ENCODE assay signal across 17 mouse cellular contexts in the genomic region with DNA sequence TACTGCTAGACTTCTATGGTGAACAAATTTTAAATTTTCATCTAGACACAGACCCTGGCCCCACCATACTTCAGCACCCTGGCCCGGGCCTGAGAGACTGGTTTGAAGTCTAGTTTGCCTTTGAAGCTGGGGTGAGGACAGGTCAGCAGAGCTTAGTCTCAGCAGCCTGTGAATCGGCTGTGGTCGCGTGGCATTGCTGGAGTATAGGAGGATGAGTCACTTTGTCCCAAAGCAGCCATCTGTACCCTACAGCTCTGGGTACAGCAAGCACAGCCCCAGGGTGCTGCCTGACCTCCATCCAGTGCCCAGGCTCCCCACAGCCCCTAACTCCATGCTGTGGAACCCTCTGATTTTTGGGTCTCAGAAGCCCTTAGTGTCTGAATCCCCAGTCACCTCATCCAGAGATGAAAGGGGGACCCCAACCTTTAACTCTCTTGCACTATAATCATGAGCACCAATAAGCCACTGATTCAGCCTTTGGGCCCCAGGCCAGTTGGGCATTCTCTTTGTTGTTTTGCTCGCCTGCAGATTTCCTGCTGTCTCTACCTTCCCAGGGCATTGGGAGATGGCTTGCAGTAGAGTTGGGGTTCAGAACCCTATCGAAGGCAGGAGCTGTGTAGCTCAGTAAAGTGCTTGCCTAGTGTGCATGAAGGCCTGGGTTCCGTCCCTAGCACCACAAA.
DNase-seq lines count a peak whose midpoint lies in the region; ATAC-seq and TF ChIP-seq lines count a peak whose summit lies in the region.
"Had no signal": no experiment of that assay in that cellular context is flagged by ENCODE, and none has a peak within 500 bp of the region (broad histone marks: within the 10 kb centered on the region; RNA-seq: fewer than 3 reads in every experiment).

No protein-coding gene starts in this region.

- H3K36me3 ChIP-seq in kidney, embryonic 16.5 days (ENCODE audit: insufficient read depth, low read length): peaks cover 6% of the 10 kb centered on the region; the same call in 1 of the 2 replicates
- H3K36me3 ChIP-seq in ES-E14 (ENCODE audit: control insufficient read depth, insufficient read depth, low read length, poor library complexity, severe bottlenecking): no peaks in the 10 kb centered on the region; the same call in 1 of the 2 replicates
- H3K36me3 ChIP-seq in midbrain, embryonic 16.5 days (ENCODE audit: control insufficient read depth, insufficient read depth, low read length): no peaks in the 10 kb centered on the region
- H3K36me3 ChIP-seq: forebrain, embryonic 12.5 days; midbrain, embryonic 15.5 days had no signal

- no peaks in the 10 kb centered on the region for H3K27me3 ChIP-seq in kidney, embryonic 16.5 days (ENCODE audit: insufficient read depth, low read length)
- H3K27me3 ChIP-seq in midbrain, embryonic 16.5 days (ENCODE audit: control insufficient read depth, insufficient read depth, low read depth, low read length): no peaks in the 10 kb centered on the region
- H3K27me3 ChIP-seq: forebrain, embryonic 12.5 days; midbrain, embryonic 15.5 days had no signal

- peak; percentile 44 to 49 for DNase-seq in adrenal gland, postnatal 36 days
- DNase-seq in adrenal gland, postnatal 14 days: no peak
- DNase-seq in kidney, adult 11 months: no peak
- DNase-seq in ES-E14 (ENCODE audit: low read depth, low spot score): no peak
- DNase-seq in layer of hippocampus, adult 9-10 months (ENCODE audit: low spot score): no peak
- DNase-seq: B cell, adult 2 months; heart, postnatal 36 days; kidney, adult 18-20 months; liver; retina, postnatal 1 day; right cerebral cortex, postnatal 4 days had no signal

- H3K4me3 ChIP-seq in kidney, embryonic 16.5 days (ENCODE audit: low read length): no peak overlapping the region
- no peak overlapping the region for H3K4me3 ChIP-seq in ES-E14 (ENCODE audit: insufficient read depth in 1 of 2, low read depth in 1 of 2, low read length in 2 of 2, poor library complexity in 1 of 2, severe bottlenecking in 1 of 2)
- no peak overlapping the region for H3K4me3 ChIP-seq in midbrain, embryonic 16.5 days (ENCODE audit: low read depth, low read length)
- H3K4me3 ChIP-seq: forebrain, embryonic 12.5 days; midbrain, embryonic 15.5 days had no signal

- H3K4me2 ChIP-seq in kidney, embryonic 16.5 days (replicated peaks; ENCODE audit: low read depth, low read length): no peak overlapping the region
- H3K4me2 ChIP-seq in midbrain, embryonic 16.5 days (ENCODE audit: low read length): no peak overlapping the region
- H3K4me2 ChIP-seq: forebrain, embryonic 12.5 days; midbrain, embryonic 15.5 days had no signal

- ATAC-seq in kidney, embryonic 16.5 days (ENCODE audit: low FRiP score, low TSS enrichment): no peak
- no peak for ATAC-seq in midbrain, embryonic 16.5 days
- ATAC-seq: hindbrain, embryonic 16.5 days; lung, postnatal 0 days; midbrain, embryonic 15.5 days had no signal

- peak overlapping the region; percentile 65; the same call in 1 of the 2 replicates for H3K27ac ChIP-seq in kidney, embryonic 16.5 days (ENCODE audit: low read length)
- 0 out of 2 replicates have a peak overlapping the region, but pooled peaks have one; percentile 15 for H3K27ac ChIP-seq in ES-E14 (ENCODE audit: insufficient read depth, low read depth, low read length, poor library complexity, severe bottlenecking)
- no peak overlapping the region for H3K27ac ChIP-seq in midbrain, embryonic 16.5 days (ENCODE audit: low read length)
- H3K27ac ChIP-seq: midbrain, embryonic 15.5 days had no signal

- in situ Hi-C loops in ES-E14 (cut with MboI; ENCODE audit: low sequenced_read_pairs in 2 of 2, unreplicated experiment in 2 of 2): loop anchor here (5.0 to 10.0 kb wide), 2 partner anchors 49 to 52 kb away; no protein-coding TSS in a partner anchor

- no peak overlapping the region for H3K9ac ChIP-seq in kidney, embryonic 16.5 days (replicated peaks; ENCODE audit: low read length)
- H3K9ac ChIP-seq in ES-E14 (ENCODE audit: insufficient read depth, low read depth, low read length, poor library complexity, severe bottlenecking): no peak overlapping the region
- H3K9ac ChIP-seq in midbrain, embryonic 16.5 days (ENCODE audit: low read depth, low read length): no peak overlapping the region
- H3K9ac ChIP-seq: forebrain, embryonic 12.5 days; midbrain, embryonic 15.5 days had no signal

- 80% methylated on average over 7 of the region's 7 CpGs for WGBS in kidney, embryonic 16.5 days
- WGBS in midbrain, embryonic 16.5 days: 85% methylated on average over 7 of the region's 7 CpGs

- no peaks in the 10 kb centered on the region for H3K9me3 ChIP-seq in kidney, embryonic 16.5 days (ENCODE audit: low read length)
- H3K9me3 ChIP-seq in ES-E14 (ENCODE audit: control insufficient read depth, insufficient read depth, low read depth, low read length): no peaks in the 10 kb centered on the region
- H3K9me3 ChIP-seq in midbrain, embryonic 16.5 days (replicated peaks; ENCODE audit: control insufficient read depth, low read length, poor library complexity, severe bottlenecking): no peaks in the 10 kb centered on the region
- H3K9me3 ChIP-seq: forebrain, embryonic 12.5 days; midbrain, embryonic 15.5 days had no signal

- H3K4me1 ChIP-seq in kidney, embryonic 16.5 days (ENCODE audit: insufficient read depth, low read length): peaks cover 51% of the 10 kb centered on the region
- peaks cover 6 to 43% of the 10 kb centered on the region in 2 experiments for H3K4me1 ChIP-seq in ES-E14 (ENCODE audit: control insufficient read depth in 2 of 2, insufficient read depth in 2 of 2, low read length in 2 of 2, poor library complexity in 1 of 2)
- peaks cover 10% of the 10 kb centered on the region; the same call in 1 of the 2 replicates for H3K4me1 ChIP-seq in midbrain, embryonic 16.5 days (ENCODE audit: control insufficient read depth, insufficient read depth, low read length)

TF ChIP-seq in ES-E14, 5 proteins besides CTCF, POLR2A, EP300 and RAD21:
- no peak for TF ChIP-seq CHD2 (IDR thresholded peaks at IDR 0.05; ENCODE audit: low read depth, low read length)
- no peak for TF ChIP-seq ZNF384 (IDR thresholded peaks at IDR 0.05; ENCODE audit: low read depth, low read length)

Comparison
In these comparisons a context has a peak if more than half of its experiments do, and no peak if none do; other contexts are left out.
1. DNase-seq: peak in adrenal gland, postnatal 36 days (2 of 2); none in adrenal gland, postnatal 14 days (single experiment), kidney, adult 11 months (single experiment), ES-E14 (single experiment) and layer of hippocampus, adult 9-10 months (single experiment).